Mouse (Mus musculus) cerebellum, adult 9-10 months (tissue): ENCODE data around the gene Il3ra.

ENCODE experiments used
- DNase-seq: peaks from one replicate; pipeline ENCODE4 v3.0.0; 2022

The Il3ra gene

GRCm38 (mm10) chr14:14345948-14346812, at the start of gene Il3ra:
Il3ra (plus strand) TSS chr14:14346275.
- peak; percentile 71 for DNase-seq

- DNase-seq = peak; percentile 68
These were observed 37.1 kb upstream of the Il3ra start for GRCm38 (mm10) chr14:14308938-14309337.

GRCm38 (mm10) chr14:14309416-14309815, 36.7 kb upstream of the Il3ra start:
- no peak for DNase-seq

- DNase-seq = no peak
These were observed 23.5 kb upstream of the Il3ra start, which contains the start of gene Olfr31 for GRCm38 (mm10) chr14:14322528-14322927. Olfr31 (plus strand) TSS chr14:14322828.

GRCm38 (mm10) chr14:14345113-14345871, 783 bp upstream of the Il3ra start:
- DNase-seq = peak; percentile 89

- DNase-seq = no peak
These were observed 682 bp downstream of the Il3ra start for GRCm38 (mm10) chr14:14346813-14347100.

- peak; percentile 61 for DNase-seq
These were observed 1.2 kb downstream of the Il3ra start for GRCm38 (mm10) chr14:14347151-14347835.

- peak; percentile 48 for DNase-seq
These were observed 2.0 kb downstream of the Il3ra start for GRCm38 (mm10) chr14:14347836-14348621.

- peak; percentile 42 for DNase-seq
These were observed 2.8 kb downstream of the Il3ra start for GRCm38 (mm10) chr14:14348674-14349401.

GRCm38 (mm10) chr14:14349485-14350262, 3.6 kb downstream of the Il3ra start:
- peak; percentile 31 for DNase-seq

- DNase-seq = peak; percentile 19
These were observed 4.4 kb downstream of the Il3ra start for GRCm38 (mm10) chr14:14350263-14351147.

GRCm38 (mm10) chr14:14351148-14351455, 5.0 kb downstream of the Il3ra start:
- no peak for DNase-seq

- no peak for DNase-seq
These were observed 5.9 kb downstream of the Il3ra start for GRCm38 (mm10) chr14:14351721-14352590.

GRCm38 (mm10) chr14:14352606-14353005, 6.5 kb downstream of the Il3ra start:
- DNase-seq = no peak

- no peak for DNase-seq
These were observed 7.1 kb downstream of the Il3ra start for GRCm38 (mm10) chr14:14353081-14353732.

GRCm38 (mm10) chr14:14353740-14354510, 7.8 kb downstream of the Il3ra start:
- DNase-seq = no peak

- no peak for DNase-seq
These were observed 8.7 kb downstream of the Il3ra start for GRCm38 (mm10) chr14:14354511-14355359.
